Mouse (Mus musculus) CH12.LX (cell line): ENCODE data around the gene Tmem63c. TPM values are rescaled to one million over a fixed set of nuclear protein-coding genes. Genes with fewer than 3 reads are reported as not detected.

Source experiments
- DNase-seq: peaks from one replicate; pipeline ENCODE4 v3.0.0-alpha.2; 2013; ENCODE audit errors: extremely low read depth
- H3K27ac ChIP-seq: 2 replicates; pipeline ENCODE4 v1.5.1; 2012; ENCODE audit warnings: low read depth, mild to moderate bottlenecking, control low read depth, moderate library complexity; ENCODE audit not compliant: insufficient read depth
- H3K27me3 ChIP-seq: replicated peaks from 2 replicates; pipeline ENCODE3; 2012; ENCODE audit warnings: inconsistent platforms
- H3K36me3 ChIP-seq, 2 experiments: replicated peaks in 1 of 2; 2 replicates each; pipeline versions ENCODE3 to v1.6.1; 2012; ENCODE audit warnings: inconsistent platforms in 1 of 2, low read length in 1 of 2, mild to moderate bottlenecking in 1 of 2, mixed read lengths in 1 of 2, moderate library complexity in 1 of 2; ENCODE audit not compliant: control insufficient read depth in 1 of 2, insufficient read depth in 1 of 2
- H3K4me1 ChIP-seq, 2 experiments: 2 replicates each; pipeline ENCODE4 v1.6.1; 2012; ENCODE audit warnings: inconsistent platforms in 1 of 2, moderate library complexity in 1 of 2; ENCODE audit not compliant: insufficient read depth in 2 of 2, control insufficient read depth in 1 of 2
- H3K4me2 ChIP-seq: 2 replicates; pipeline ENCODE4 v1.6.1; 2012; ENCODE audit warnings: low read depth, mild to moderate bottlenecking, control low read depth; ENCODE audit not compliant: poor library complexity, insufficient read depth, severe bottlenecking
- H3K4me3 ChIP-seq, 3 experiments: fragments of 150-350 bp in 1 of 3; sonication (generic) in 1 of 3; replicated peaks in 1 of 3; 2 replicates each; pipeline versions ENCODE3 to v1.5.1; 2011 to 2012; ENCODE audit warnings: low read depth in 2 of 3, low read length in 2 of 3, mild to moderate bottlenecking in 2 of 3, moderate library complexity in 2 of 3, control low read depth in 1 of 3, improper control_type of control experiment in 1 of 3, inconsistent platforms in 1 of 3, mixed read lengths in 1 of 3; ENCODE audit not compliant: poor library complexity in 1 of 3
- H3K79me2 ChIP-seq: replicated peaks from 2 replicates; pipeline ENCODE4 v1.6.1; 2012; ENCODE audit warnings: mild to moderate bottlenecking, moderate library complexity; ENCODE audit not compliant: control insufficient read depth, poor library complexity, insufficient read depth, severe bottlenecking; ENCODE audit errors: extremely low read depth
- H3K9ac ChIP-seq: 2 replicates; pipeline ENCODE4 v1.6.1; 2012; ENCODE audit warnings: low read depth, mild to moderate bottlenecking, control low read depth, moderate library complexity; ENCODE audit not compliant: insufficient read depth
- H3K9me3 ChIP-seq: replicated peaks from 2 replicates; pipeline ENCODE3; 2012; ENCODE audit warnings: low read length, inconsistent platforms, mixed read lengths
- CHD1 ChIP-seq: IDR thresholded peaks from 2 replicates; pipeline ENCODE4 v1.6.1; 2012; ENCODE audit warnings: low read depth, low read length, improper control_type of control experiment, inconsistent platforms
- CHD2 ChIP-seq: IDR thresholded peaks from 2 replicates; pipeline ENCODE4 v1.6.1; 2011; ENCODE audit warnings: low read length, improper control_type of control experiment
- CTCF ChIP-seq, 2 experiments: IDR thresholded peaks in 1 of 2; conservative IDR thresholded peaks in 1 of 2; 2 replicates each; pipeline ENCODE4 v1.5.1; 2011 to 2012; ENCODE audit warnings: low read depth in 2 of 2, low read length in 2 of 2, improper control_type of control experiment in 1 of 2, inconsistent platforms in 1 of 2, mild to moderate bottlenecking in 1 of 2, moderate library complexity in 1 of 2
- EP300 ChIP-seq: IDR thresholded peaks from 2 replicates; pipeline ENCODE4 v1.6.1; 2011; ENCODE audit warnings: low read length, improper control_type of control experiment
- ETS1 ChIP-seq: conservative IDR thresholded peaks from 2 replicates; pipeline ENCODE4 v1.6.1; 2012; ENCODE audit warnings: low read depth, mild to moderate bottlenecking, inconsistent platforms, low read length, improper control_type of control experiment, moderate library complexity
- HCFC1 ChIP-seq: IDR thresholded peaks from 2 replicates; pipeline ENCODE4 v1.6.1; 2012; ENCODE audit warnings: low read depth, mild to moderate bottlenecking, inconsistent platforms, low read length, improper control_type of control experiment
- JUND ChIP-seq: conservative IDR thresholded peaks from 2 replicates; pipeline ENCODE4 v1.6.1; 2011; ENCODE audit warnings: low read depth, low read length, improper control_type of control experiment
- MAFK ChIP-seq: IDR thresholded peaks from 2 replicates; pipeline ENCODE4 v1.6.1; 2011; ENCODE audit warnings: low read length, improper control_type of control experiment; ENCODE audit not compliant: insufficient replicate concordance
- MAX ChIP-seq: IDR thresholded peaks from 2 replicates; pipeline ENCODE4 v1.6.1; 2011; ENCODE audit warnings: low read length, improper control_type of control experiment
- MEF2A ChIP-seq: IDR thresholded peaks from 2 replicates; pipeline ENCODE4 v1.6.1; 2014; ENCODE audit warnings: low read depth, mild to moderate bottlenecking, inconsistent platforms, low read length, improper control_type of control experiment, borderline replicate concordance
- MXI1 ChIP-seq: IDR thresholded peaks from 2 replicates; pipeline ENCODE4 v1.6.1; 2011; ENCODE audit warnings: mild to moderate bottlenecking, low read depth, low read length, improper control_type of control experiment
- MYC ChIP-seq: IDR thresholded peaks from 2 replicates; pipeline ENCODE4 v1.6.1; 2011; ENCODE audit warnings: low read depth, mild to moderate bottlenecking, improper control_type of control experiment, low read length
- NELFE ChIP-seq: IDR thresholded peaks from 2 replicates; pipeline ENCODE4 v1.6.1; 2011; ENCODE audit warnings: low read depth, low read length, improper control_type of control experiment
- POLR2A ChIP-seq: IDR thresholded peaks from 2 replicates; pipeline ENCODE4 v1.6.1; 2011; ENCODE audit warnings: low read depth, mild to moderate bottlenecking, improper control_type of control experiment, low read length
- RCOR1 ChIP-seq: conservative IDR thresholded peaks from 2 replicates; pipeline ENCODE4 v1.6.1; 2012; ENCODE audit warnings: low read depth, mild to moderate bottlenecking, inconsistent platforms, low read length, improper control_type of control experiment
- SIN3A ChIP-seq: IDR thresholded peaks from 2 replicates; pipeline ENCODE4 v1.6.1; 2012; ENCODE audit warnings: low read length, improper control_type of control experiment, inconsistent platforms
- SMC3 ChIP-seq: IDR thresholded peaks from 2 replicates; pipeline ENCODE4 v1.6.1; 2011; ENCODE audit warnings: low read depth, low read length, improper control_type of control experiment
- TBP ChIP-seq: conservative IDR thresholded peaks from 2 replicates; pipeline ENCODE4 v1.6.1; 2011; ENCODE audit warnings: low read depth, low read length, improper control_type of control experiment
- USF1 ChIP-seq: IDR thresholded peaks from 2 replicates; pipeline ENCODE4 v1.6.1; 2014; ENCODE audit warnings: low read depth, mild to moderate bottlenecking, inconsistent platforms, low read length, improper control_type of control experiment
- ZC3H11A ChIP-seq: IDR thresholded peaks from 2 replicates; pipeline ENCODE4 v1.6.1; 2012; ENCODE audit warnings: low read depth, mild to moderate bottlenecking, inconsistent platforms, low read length, improper control_type of control experiment
- ZNF384 ChIP-seq: IDR thresholded peaks from 2 replicates; pipeline ENCODE4 v1.6.1; 2012; ENCODE audit warnings: low read depth, low read length, improper control_type of control experiment, inconsistent platforms
- dilution Hi-C: fragments of 300-500 bp; cut with MboI; formaldehyde crosslinking; loops from 2 replicates; pipeline ENCODE4 v1.14.3; 2020; ENCODE audit warnings: low sequenced_read_pairs; ENCODE audit not compliant: extremely low pct_unique_long_range_greater_than_20kb, extremely low pct_ligation_motif_present
- in situ Hi-C: fragments of 300-500 bp; cut with MboI; formaldehyde crosslinking; loops from 3 replicates; pipeline ENCODE4 v1.14.3; 2019; ENCODE audit warnings: low sequenced_read_pairs, low pct_ligation_motif_present, low pct_unique_long_range_greater_than_20kb, mixed read lengths
- polyA plus RNA-seq: library from polyadenylated mRNA; unstranded; fragments of >175 nt; gene quantifications from 2 replicates; pipeline ENCODE4 v1.2.1, GENCODE M21; 2012; ENCODE audit warnings: low read depth; ENCODE audit not compliant: insufficient read length
- total RNA-seq, 2 experiments: library from RNA; depleted of rRNA; stranded (reverse); fragments of 300-350 nt in 1 of 2; fragments of >200 nt in 1 of 2; gene quantifications; 2 replicates each; pipeline ENCODE4 v1.2.3; 2012 to 2014

The Tmem63c gene
- total and polyA plus RNA-seq, 3 experiments, result 0.08 to 0.53 (median 0.11) TPM

- no peak for DNase-seq
- Histone ChIP-seq H3K9me3 (no peaks in the 10 kb centered on the region), H3K4me1 (peaks cover 3 to 28% of the 10 kb centered on the region in 2 experiments; a peak in 3 of 4 replicates), H3K27me3 (no peaks in the 10 kb centered on the region), H3K9ac (no peak overlapping the region), H3K36me3 (no peaks in the 10 kb centered on the region), H3K4me2 (no peak overlapping the region), H3K79me2 (no peaks in the 10 kb centered on the region), H3K4me3 (no peak overlapping the region), H3K27ac (no peak overlapping the region)
- in situ Hi-C loops (no loop called here), dilution Hi-C loops (no loop called here)
- TF ChIP-seq NELFE (no peak), POLR2A (no peak)
These were observed 72.1 kb downstream of the Tmem63c start for GRCm38 (mm10) chr12:87093249-87093648.

- Histone ChIP-seq H3K27me3 (no peaks in the 10 kb centered on the region), H3K4me3 (no peak overlapping the region)
- in situ Hi-C loops, result no loop called here
These were observed 72.5 kb downstream of the Tmem63c start for GRCm38 (mm10) chr12:87093671-87094070.

GRCm38 (mm10) chr12:87100331-87100730, 79.2 kb downstream of the Tmem63c start:
- no peak overlapping the region for H3K4me2 ChIP-seq
- H3K27me3 ChIP-seq, result no peaks in the 10 kb centered on the region
- H3K9me3 ChIP-seq, result no peaks in the 10 kb centered on the region
- no peak overlapping the region for H3K27ac ChIP-seq
- DNase-seq, result no peak
- in situ Hi-C loops, result no loop called here
- dilution Hi-C loops, result no loop called here
- H3K79me2 ChIP-seq, result no peaks in the 10 kb centered on the region
- H3K4me1 ChIP-seq, result no peaks in the 10 kb centered on the region
- H3K36me3 ChIP-seq, result no peaks in the 10 kb centered on the region
- no peak overlapping the region for H3K4me3 ChIP-seq
- no peak overlapping the region for H3K9ac ChIP-seq
- no peak for TF ChIP-seq USF1
- TF ChIP-seq ZC3H11A, result no peak
- no peak for TF ChIP-seq SMC3
- TF ChIP-seq CHD2, result no peak
- no peak for TF ChIP-seq MXI1
- no peak for TF ChIP-seq MEF2A
- no peak for TF ChIP-seq SIN3A

More at GRCm38 (mm10) chr12:87093671-87094070, 72.5 kb downstream of the Tmem63c start:
- TF ChIP-seq TBP (no peak), ZNF384 (no peak), USF1 (no peak), ETS1 (no peak), CTCF (conservative IDR thresholded peaks at IDR 0.05 in 1 of 2, IDR thresholded peaks at IDR 0.05 in 1 of 2; ENCODE audit: low read depth in 2 of 2, low read length in 2 of 2) (no peak), EP300 (no peak), SIN3A (no peak), HCFC1 (no peak), MAX (no peak), SMC3 (no peak), RCOR1 (no peak), JUND (no peak), MYC (no peak), ZC3H11A (no peak), MAFK (no peak), CHD1 (no peak)
- TF ChIP-seq, all 38 proteins: peak for 0
- DNase-seq, result no peak
- Histone ChIP-seq H3K4me2 (no peak overlapping the region), H3K36me3 (no peaks in the 10 kb centered on the region), H3K4me1 (peaks cover 3 to 24% of the 10 kb centered on the region in 2 experiments; a peak in 3 of 4 replicates), H3K9me3 (no peaks in the 10 kb centered on the region), H3K9ac (no peak overlapping the region), H3K27ac (no peak overlapping the region), H3K79me2 (no peaks in the 10 kb centered on the region)
- dilution Hi-C loops, result no loop called here
